Mouse (Mus musculus): Measurements from ENCODE around the gene Kif27. TPM values are rescaled to one million over a fixed set of nuclear protein-coding genes. Genes with fewer than 3 reads are reported as not detected.
"Not testable (repeated sequence)": the region's sequence is repeated elsewhere in the genome, so short reads cannot be mapped to it uniquely, and the experiment has no call there.

The Kif27 gene
- 1 to 10 TPM; 2.9 to 4.5 (median 4.1) TPM for total RNA-seq (2022)

- peak; percentile 18 to 40 for DNase-seq (ENCODE audit: low spot score in 2 of 2)
Observed at GRCm38 (mm10) chr13:58358629-58359303, at the start of gene Kif27. Gene Kif27, minus strand, starts transcription at chr13:58359122.

DNA sequence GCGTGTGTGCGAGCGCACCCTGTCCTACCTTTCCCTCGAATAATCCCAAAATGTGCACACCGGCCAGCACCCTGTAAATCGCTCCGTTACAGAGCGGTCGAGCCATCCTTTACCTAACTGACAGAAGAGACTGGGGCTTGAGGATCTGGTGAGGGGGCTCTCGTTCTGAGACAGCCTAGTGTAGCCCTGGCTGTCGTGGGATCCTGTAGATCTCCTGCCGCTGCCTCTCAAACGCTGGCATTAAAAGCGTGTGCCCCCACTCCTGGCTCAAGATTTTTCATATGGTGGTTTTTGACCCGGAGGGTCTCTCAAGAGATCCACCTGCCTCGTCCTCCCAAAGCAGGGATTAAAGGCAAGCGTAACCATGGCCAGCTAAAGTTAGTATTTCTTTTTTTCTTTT, 44.3 kb upstream of the Kif27 start, which contains the start of gene Hnrnpk:
Hnrnpk (minus strand) TSS at position 101 of the 400 bp plus-strand sequence.
- not testable (repeated sequence) for DNase-seq (ENCODE audit: low spot score in 2 of 2)

- no peak for DNase-seq (ENCODE audit: low spot score in 2 of 2)
Observed at GRCm38 (mm10) chr13:58402744-58403110, 43.8 kb upstream of the Kif27 start.

DNA sequence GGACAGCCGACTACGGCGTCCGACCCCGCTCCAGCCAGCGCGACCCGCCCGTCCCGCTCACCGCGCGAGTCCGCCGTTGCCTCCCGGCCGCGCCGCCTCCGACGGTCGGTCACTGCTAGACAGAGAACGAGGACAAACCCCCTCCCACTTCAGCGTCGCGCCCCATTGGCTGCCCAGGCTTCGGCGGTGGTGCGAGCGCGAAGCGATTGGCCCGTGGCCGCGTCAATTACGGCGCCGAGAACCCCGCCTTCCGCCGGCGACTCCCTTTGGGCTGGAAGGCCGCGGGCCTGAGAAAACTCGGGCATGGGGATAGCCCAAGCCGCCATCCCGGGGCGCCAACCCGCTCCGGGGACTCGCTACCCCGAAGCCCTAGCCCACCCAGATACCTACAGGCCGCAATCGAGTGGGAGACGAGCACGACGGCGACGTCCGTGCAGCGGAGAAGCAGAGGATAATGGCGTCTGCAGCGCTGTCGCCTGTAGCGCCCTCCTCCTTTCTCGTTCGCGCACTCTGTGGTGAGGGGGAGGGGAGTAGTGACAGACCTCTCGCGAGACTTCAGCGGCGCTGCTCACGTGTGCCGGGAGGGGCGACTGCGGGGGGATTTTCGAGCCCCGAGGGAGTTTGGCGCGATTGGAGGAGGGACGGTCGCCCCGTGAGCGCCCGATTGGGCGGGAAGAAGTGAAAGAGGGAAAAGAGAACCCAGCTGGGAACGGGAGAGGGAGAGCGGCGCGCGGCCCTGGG, 43.3 kb upstream of the Kif27 start, which contains the start of gene Rmi1:
Rmi1 (plus strand) TSS at position 246 of the 741 bp plus-strand sequence.
- DNase-seq (ENCODE audit: low spot score in 2 of 2): peak; percentile 96 to 98

- peak; percentile 50 to 59 for DNase-seq (ENCODE audit: low spot score in 2 of 2)
Observed at GRCm38 (mm10) chr13:58401135-58402002, 42.4 kb upstream of the Kif27 start.

- DNase-seq (ENCODE audit: low spot score in 2 of 2): no peak
Observed at GRCm38 (mm10) chr13:58400576-58400975, 41.7 kb upstream of the Kif27 start.

DNA sequence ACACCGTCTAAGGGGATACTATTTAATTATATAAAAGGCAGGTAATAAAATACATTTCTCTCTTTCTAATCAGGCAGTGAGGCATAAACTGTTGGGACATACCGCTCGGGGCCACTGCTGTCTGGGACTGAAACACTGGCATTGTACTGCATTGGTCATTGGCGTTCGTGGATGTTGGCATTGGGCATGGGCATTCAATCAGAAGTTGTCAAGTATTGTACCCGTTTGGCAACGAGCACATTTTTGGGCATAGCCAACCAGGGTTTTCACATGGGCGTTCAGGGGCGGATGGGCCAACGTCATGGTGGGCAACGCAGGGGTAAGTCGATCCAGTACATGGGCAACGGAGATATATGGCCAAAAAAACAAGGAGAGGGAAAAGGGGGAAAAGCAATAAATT, 38.7 kb upstream of the Kif27 start:
- DNase-seq (ENCODE audit: low spot score in 2 of 2): no peak

DNA sequence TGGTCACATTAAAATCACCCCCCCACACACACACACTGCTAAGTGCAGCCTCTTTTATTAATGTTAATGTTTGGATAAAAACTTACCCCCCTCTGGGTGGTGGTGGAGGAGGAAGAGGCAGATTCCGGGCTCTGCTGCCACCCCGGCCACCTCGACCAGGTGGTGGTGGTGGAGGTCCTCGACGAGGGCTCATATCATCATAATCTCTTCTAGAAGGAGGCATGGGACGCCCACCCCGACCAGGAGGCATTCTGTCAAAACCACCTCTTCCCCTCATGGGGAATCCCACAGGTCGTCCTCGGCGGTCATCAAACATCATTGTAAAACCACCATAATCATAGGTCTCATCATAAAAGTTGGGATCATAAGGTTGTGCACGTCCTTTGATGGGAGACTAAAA, 35.5 kb upstream of the Kif27 start:
- DNase-seq (ENCODE audit: low spot score in 2 of 2): not testable (repeated sequence)

- no peak for DNase-seq (ENCODE audit: low spot score in 2 of 2)
Observed at GRCm38 (mm10) chr13:58389324-58389951, 30.5 kb upstream of the Kif27 start.

GRCm38 (mm10) chr13:58388379-58388778, 29.5 kb upstream of the Kif27 start:
- DNase-seq (ENCODE audit: low spot score in 2 of 2): no peak

- peak; percentile 28 to 70 for DNase-seq (ENCODE audit: low spot score in 2 of 2)
Observed at GRCm38 (mm10) chr13:58387948-58388347, 29.0 kb upstream of the Kif27 start.

DNA sequence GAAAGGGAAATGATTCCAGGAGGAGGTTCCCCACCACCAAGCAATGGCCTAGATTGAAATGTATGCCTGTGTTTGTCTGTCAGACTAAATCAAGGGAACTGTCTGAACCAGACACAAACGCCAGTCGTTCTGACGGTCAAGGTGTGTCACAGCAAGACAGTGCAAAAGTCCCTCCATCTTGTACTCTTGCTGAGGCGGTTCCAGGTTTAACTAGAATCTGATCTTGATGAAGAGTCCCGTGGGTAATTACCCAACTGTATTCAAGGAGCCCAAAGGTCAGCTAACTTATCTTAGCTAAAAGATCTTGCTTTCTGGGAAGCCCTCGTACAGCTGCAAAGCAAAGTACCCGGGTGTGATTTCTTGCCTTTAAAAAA, 26.6 kb upstream of the Kif27 start:
- no peak for DNase-seq (ENCODE audit: low spot score in 2 of 2)

DNA sequence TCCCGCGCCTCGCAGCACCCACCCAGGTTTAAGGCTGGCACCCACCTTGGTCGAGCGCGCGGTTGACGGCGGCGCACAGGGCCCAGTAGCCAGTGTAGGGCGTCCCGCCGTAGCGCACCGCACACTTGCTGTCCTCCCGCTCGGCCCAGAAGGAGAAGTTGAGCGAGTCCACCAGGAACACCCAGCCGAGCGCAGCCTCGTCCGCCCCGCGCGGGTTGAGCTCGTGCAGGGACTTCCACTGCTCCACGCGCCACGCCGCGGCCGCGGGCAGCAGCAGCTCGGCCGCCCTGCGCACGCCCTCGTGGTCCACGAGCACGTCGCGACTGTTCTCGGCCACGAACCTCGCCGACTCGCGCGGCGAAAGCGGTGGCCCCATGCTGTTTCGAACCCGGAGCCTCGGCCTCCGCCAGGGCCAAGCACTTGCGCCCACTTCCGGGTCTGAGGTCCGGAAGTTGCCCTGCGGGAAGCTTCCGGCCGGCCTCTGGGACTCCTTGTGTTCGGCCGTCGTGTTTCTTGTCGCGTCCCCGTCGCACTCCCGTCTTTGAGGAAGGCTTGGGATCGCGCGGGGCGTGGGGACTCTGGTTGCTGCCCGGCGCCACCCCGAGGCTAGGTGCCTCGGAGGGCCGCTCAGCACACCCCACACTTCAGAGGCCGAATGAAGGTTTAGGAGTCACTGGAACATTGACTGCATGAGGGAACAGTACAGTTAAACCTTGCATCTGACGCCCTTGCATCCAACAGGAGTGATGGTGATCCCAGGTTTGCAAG, 26.0 kb upstream of the Kif27 start, which contains the start of gene 2210016F16Rik:
2210016F16Rik (minus strand) TSS at position 447 of the 768 bp plus-strand sequence.
- peak; percentile 21 to 31 for DNase-seq (ENCODE audit: low spot score in 2 of 2)

DNA sequence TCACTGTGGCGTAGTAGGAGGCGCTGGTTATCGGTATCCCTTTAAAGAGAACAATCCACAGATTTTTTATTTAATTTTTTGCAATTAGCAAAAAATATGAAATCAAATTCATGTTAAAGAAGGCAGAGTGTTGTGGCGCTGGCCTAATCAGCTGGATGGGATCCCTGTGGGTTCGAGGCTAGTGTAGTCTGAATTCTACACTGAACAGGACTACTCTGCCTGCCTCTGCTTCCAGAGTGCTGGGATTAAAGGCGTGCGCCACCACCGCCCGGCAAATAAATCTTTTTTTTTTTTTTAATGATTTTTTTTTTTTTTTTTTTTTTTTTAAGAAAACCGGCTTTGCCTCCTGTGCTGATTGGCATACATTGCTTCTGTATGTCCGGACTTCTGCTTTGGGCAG, 25.4 kb upstream of the Kif27 start:
- no peak for DNase-seq (ENCODE audit: low spot score in 2 of 2)

- no peak for DNase-seq (ENCODE audit: low spot score in 2 of 2)
Observed at GRCm38 (mm10) chr13:58373153-58373470, 14.2 kb upstream of the Kif27 start.

DNA sequence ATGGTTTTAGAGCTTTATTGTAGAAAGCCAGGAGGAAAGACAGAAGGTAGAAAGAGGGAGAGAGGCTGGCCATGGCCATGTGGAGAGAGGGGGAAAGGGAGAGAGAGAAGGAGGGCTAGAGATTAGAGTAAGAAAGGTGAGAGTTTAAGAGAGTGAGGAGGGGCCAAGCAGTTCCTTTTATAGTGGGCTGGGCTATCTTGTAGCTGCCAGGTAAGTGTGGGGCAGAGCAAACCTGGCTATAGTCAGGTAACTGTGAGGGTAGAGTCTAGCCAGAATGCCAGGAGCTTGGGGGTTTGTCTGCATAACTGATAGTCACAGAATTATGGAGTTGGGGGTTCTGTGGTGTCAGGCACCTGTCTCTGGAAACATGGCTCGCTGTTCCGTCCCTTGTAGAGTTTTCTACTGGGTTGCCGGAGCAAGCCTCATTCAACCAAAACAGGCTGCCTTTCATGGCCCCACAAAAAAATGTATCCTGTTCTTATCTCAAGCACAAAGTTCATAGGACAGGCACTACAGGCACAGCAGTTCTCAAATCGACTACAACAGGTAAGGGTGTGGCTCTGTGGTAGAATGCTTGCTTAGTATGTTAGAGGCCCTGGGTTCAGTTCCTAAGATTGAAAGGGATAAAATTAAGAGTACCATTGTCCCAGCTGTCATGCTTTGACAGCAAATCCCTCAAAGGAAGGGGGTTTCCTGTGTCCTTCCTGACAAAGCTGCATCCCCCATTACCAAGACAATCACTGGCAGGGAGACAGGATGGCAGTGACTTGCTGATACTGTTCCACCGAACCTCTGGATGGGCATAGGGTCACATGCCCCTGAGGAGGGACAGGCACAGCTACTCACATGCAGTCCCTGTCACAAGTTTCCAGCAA, 13.6 kb upstream of the Kif27 start:
- no peak for DNase-seq (ENCODE audit: low spot score in 2 of 2)

DNA sequence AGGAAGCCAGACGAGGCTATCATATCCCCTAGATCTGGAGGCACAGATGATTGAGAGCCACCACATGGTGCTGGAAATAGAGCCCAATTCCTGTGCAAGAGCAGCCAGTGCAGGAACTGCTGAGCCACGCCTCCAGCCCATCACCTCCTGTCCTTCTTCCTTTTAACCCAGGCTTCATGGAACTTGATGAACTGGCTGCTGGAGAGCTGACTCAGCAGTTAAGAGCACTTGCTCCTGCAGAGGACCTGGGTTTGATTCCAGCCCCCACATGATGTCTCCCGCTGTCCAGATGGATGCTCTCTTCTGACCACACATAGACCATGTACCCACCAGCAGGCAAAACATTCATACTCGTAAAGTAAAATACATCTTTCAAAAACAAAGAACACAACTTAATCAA, 9.9 kb upstream of the Kif27 start:
- no peak for DNase-seq (ENCODE audit: low spot score in 2 of 2)

DNA sequence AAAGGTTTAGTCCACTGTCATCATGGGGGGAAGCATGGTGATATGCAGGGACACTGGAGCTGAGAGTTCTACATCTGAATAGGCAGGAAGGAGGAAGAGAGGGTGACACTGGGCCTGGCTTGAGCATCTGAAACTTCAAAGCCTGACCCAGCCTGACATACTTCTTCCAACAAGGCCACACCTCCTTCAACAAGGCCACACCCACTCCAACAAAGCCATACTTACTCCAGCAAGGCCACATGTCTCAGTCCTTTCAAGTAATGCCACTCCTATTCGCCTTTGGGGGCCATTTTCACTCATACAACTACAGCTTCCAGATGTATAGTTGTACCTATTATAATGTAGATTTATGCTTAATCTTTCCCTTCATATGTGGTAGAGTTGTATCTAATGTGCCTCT, 8.7 kb upstream of the Kif27 start:
- DNase-seq (ENCODE audit: low spot score in 2 of 2): no peak

DNA sequence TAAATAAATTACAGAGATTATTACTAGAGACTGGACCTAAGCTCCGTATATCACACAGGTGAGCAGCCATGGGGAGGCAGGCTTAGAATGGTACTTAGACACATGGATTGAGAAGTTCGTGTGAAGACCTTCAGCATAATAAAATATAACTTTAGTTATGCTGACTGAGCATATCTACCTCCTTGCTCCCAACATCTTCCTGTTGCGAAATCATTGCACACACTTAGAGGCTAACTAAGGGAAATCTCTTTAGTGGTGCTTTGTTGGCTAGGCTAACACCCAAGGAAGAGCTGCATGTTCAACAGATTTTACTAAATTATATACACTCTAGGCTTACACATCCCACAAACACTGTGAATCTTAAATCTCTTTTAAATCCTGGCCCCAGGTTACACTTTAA, 7.5 kb upstream of the Kif27 start:
- no peak for DNase-seq (ENCODE audit: low spot score in 2 of 2)

GRCm38 (mm10) chr13:58365179-58365578, 6.3 kb upstream of the Kif27 start:
- not testable (repeated sequence) for DNase-seq (ENCODE audit: low spot score in 2 of 2)

Data from layer of hippocampus, adult 8-10 months (tissue).